Mouse (Mus musculus) Patski (cell line): ENCODE measurements around the gene Sfrp2. TPM values are rescaled to one million over a fixed set of nuclear protein-coding genes. Genes with fewer than 3 reads are reported as not detected.

Experiments
- ATAC-seq: fragments of 100-300 bp; one replicate; pipeline ENCODE4 v1.8.0; 2021
- CTCF ChIA-PET: fragments of 350-600 bp; sonication (Branson Sonifier 250); formaldehyde crosslinking; loops from one replicate; lab custom pipeline; 2022; ENCODE audit warnings: inconsistent platforms; lab: Charles Lee
- POLR2A ChIA-PET: fragments of 350-600 bp; sonication (Branson Sonifier 250); formaldehyde crosslinking; loops from one replicate; lab custom pipeline; 2022; ENCODE audit warnings: antibody characterized with exemption, inconsistent platforms; lab: Charles Lee
- DNase-seq: peaks from one replicate; pipeline ENCODE4 v3.0.0-alpha.2; 2011; ENCODE audit warnings: low read depth, low spot score
- H3K27me3 ChIP-seq: fragments of 371-371 bp; one replicate; pipeline ENCODE4 v1.5.1; 2021
- CTCF ChIP-seq: fragments of 100-300 bp; IDR thresholded peaks from one replicate; pipeline ENCODE4 v1.5.1; 2021
- in situ Hi-C: fragments of 300-500 bp; cut with MboI; formaldehyde crosslinking; loops from 3 replicates; pipeline ENCODE4 v1.11.1; 2018; ENCODE audit warnings: low pct_unique_long_range_greater_than_20kb, mixed read lengths
- polyA plus RNA-seq: library from polyadenylated mRNA; unstranded; gene quantifications from one replicate; pipeline ENCODE4 v1.2.3, GENCODE M21; 2021

Sfrp2 gene
- polyA plus RNA-seq, 1 experiment from 2014 or later = 0.23 TPM

DNA sequence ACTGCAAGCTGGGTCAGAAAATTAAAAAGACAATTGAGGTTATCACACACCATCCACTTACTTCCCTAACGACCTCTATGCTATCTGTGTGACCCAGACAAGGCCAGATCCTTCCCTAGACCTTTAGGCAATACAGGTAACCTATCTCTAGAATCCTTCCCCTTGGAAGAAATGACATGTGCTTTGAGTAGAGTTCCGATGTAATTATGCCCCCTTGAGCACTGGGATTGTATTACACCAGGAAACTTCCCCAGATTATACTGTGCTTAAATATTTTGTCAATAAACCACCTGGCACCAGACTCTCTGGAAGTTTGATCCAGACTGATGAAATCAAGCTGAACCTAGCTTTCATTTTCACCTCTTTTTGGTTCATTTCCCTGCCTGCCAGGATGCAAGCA, 14.5 kb upstream of the Sfrp2 start:
- ATAC-seq = no peak
- ChIA-PET POLR2A (interaction anchor here (1.1 kb wide), 1 partner anchor 9 kb away, joined by 6 read pairs; no protein-coding TSS in a partner anchor), CTCF (interaction anchor here (0.9 to 1.5 kb wide), 5 partner anchors 8 to 475 kb away, joined by 3 to 4 read pairs (median 3); no protein-coding TSS in a partner anchor)
- in situ Hi-C loops = loop anchor here (5.0 kb wide), 1 partner anchor 469 kb away; no protein-coding TSS in a partner anchor
- TF ChIP-seq CTCF = peak; percentile 47
- DNase-seq = no peak
- peaks cover 22% of the 10 kb centered on the region for H3K27me3 ChIP-seq

DNA sequence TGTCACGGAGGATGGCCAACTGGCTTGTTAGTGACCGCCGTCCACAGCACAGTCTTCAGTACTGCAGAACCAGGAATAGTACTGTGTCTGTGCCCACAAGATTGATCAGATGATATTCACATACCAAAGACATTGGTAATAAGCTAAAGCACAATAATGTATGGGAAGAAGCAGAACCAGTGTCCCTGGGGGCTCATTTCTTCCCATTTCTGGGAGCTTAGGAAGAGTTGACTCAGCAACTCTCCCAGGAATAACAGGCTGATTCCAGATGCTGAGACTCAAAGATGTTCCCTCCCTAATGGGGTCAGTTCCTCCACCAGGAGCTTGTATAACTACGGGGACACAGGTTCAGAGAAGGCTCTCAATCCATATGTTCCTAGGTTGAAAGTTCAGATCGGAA, 13.9 kb upstream of the Sfrp2 start:
- H3K27me3 ChIP-seq = peaks cover 28% of the 10 kb centered on the region
- ChIA-PET CTCF (interaction anchor here (0.9 to 1.5 kb wide), 4 partner anchors 11 to 465 kb away, joined by 3 read pairs; no protein-coding TSS in a partner anchor), POLR2A (interaction anchor here (1.1 kb wide), 1 partner anchor 10 kb away, joined by 6 read pairs; no protein-coding TSS in a partner anchor)
- in situ Hi-C loops = loop anchor here (5.0 kb wide), 1 partner anchor 470 kb away; no protein-coding TSS in a partner anchor
- TF ChIP-seq CTCF = no peak
- ATAC-seq = no peak
- no peak for DNase-seq

- no peak for ATAC-seq
- in situ Hi-C loops = no loop called here
- no peak for DNase-seq
- TF ChIP-seq CTCF = no peak
- CTCF ChIA-PET = no interaction called here
- POLR2A ChIA-PET = no interaction called here
- peaks cover 43% of the 10 kb centered on the region for H3K27me3 ChIP-seq
These were observed 11.0 kb upstream of the Sfrp2 start for GRCm38 (mm10) chr3:83755043-83755635.

GRCm38 (mm10) chr3:83755666-83756065, 10.5 kb upstream of the Sfrp2 start:
- no peak for DNase-seq
- ChIA-PET POLR2A (no interaction called here), CTCF (interaction anchor here (2.3 kb wide), 1 partner anchor 18 kb away, joined by 6 read pairs; no protein-coding TSS in a partner anchor)
- TF ChIP-seq CTCF = no peak
- in situ Hi-C loops = no loop called here
- no peak for ATAC-seq
- H3K27me3 ChIP-seq = peaks cover 44% of the 10 kb centered on the region

DNA sequence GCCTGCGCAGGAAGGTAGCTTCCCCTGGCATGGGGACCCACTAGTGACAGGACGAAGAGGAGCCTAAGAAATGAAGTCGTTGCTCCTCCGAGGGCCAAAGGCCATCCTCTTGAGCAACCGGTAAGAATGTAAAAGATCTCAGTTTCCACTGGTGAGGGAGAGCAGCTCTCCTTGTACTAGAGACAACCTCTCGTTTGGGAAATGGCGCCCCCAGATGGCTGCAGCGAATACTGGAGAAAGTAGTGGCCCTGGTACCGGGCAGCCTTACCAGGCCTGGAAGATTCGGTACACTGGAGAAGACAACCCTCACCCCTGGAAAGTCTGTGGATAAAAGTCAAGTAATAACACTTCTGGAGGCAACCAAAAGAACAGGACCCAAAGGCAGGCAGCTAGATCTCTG, 3.8 kb upstream of the Sfrp2 start:
- no peak for TF ChIP-seq CTCF

DNA sequence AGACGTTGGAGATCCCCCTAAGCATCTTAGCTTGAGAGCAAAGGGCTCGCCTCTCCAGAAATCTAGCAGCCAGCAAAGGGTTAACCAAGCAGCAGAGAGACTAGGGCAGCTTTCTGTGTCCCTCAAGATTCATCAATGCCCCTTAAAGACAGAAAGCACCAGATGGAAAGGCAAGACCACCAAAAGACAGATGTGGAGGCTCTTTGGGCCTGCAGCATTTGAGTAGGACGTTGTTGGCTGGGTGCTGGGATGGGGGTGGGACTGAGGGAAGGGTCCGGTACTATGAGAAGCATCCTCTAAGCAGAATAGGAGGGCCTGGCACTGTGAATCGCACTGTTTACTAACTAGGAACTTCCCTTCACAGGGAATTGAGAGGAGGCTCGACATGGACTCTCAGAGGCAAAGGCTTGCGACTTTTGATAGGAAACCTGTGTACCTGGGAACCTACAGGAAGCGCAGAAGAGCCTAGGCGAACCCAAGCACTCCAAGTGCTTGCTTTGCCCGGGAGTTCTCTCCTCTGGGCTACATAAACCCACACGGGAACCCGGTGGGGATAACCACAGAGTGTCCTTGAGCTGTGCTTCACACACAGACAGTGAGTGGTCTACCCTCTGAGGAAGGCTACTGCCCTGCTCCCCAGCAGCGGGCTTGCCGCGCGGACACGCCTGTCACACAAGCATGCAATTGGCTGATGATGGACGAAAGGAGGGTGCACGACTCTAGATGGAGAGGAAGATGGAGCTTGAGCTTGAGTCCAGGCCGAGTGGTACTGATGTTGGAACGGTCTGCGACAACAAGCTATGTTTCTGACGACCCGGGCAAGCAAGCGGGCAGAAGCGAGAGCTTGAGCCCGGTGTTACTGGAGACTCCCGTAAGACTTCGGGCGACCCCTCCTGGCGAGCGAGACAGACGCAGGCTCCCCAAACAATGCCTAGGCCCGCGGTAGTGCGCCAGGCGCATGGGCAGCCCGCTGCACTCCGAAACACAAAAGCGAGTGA, 2.3 kb upstream of the Sfrp2 start:
- POLR2A ChIA-PET = interaction anchor here (0.6 kb wide), 1 partner anchor 473 kb away, joined by 4 read pairs; no protein-coding TSS in a partner anchor
- TF ChIP-seq CTCF = no peak
- in situ Hi-C loops = no loop called here

More for the DNA sequence above, 3.8 kb upstream of the Sfrp2 start:
- ChIA-PET CTCF (interaction anchor here (1.1 kb wide), 1 partner anchor 8 kb away, joined by 3 read pairs; no protein-coding TSS in a partner anchor), POLR2A (no interaction called here)
- ATAC-seq = no peak
- no peak for DNase-seq
- H3K27me3 ChIP-seq = peaks cover 77% of the 10 kb centered on the region
- in situ Hi-C loops = no loop called here

DNA sequence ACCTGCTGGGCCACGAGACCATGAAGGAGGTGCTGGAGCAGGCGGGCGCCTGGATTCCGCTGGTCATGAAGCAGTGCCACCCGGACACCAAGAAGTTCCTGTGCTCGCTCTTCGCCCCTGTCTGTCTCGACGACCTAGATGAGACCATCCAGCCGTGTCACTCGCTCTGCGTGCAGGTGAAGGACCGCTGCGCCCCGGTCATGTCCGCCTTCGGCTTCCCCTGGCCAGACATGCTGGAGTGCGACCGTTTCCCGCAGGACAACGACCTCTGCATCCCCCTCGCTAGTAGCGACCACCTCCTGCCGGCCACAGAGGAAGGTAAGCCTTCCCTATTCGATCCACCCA, 577 bp downstream of the Sfrp2 start:
- ChIA-PET POLR2A (no interaction called here), CTCF (no interaction called here)
- TF ChIP-seq CTCF = no peak
- DNase-seq (no peak), ATAC-seq (no peak)
- in situ Hi-C loops = no loop called here
- H3K27me3 ChIP-seq = peaks cover 61% of the 10 kb centered on the region

More for the DNA sequence above, 2.3 kb upstream of the Sfrp2 start:
- no peak for DNase-seq
- ATAC-seq = peak; percentile 19
- CTCF ChIA-PET = interaction anchor here (1.3 to 1.5 kb wide), 3 partner anchors 10 to 477 kb away, joined by 3 to 7 read pairs (median 4); no protein-coding TSS in a partner anchor
- peaks cover 78% of the 10 kb centered on the region for H3K27me3 ChIP-seq

DNA sequence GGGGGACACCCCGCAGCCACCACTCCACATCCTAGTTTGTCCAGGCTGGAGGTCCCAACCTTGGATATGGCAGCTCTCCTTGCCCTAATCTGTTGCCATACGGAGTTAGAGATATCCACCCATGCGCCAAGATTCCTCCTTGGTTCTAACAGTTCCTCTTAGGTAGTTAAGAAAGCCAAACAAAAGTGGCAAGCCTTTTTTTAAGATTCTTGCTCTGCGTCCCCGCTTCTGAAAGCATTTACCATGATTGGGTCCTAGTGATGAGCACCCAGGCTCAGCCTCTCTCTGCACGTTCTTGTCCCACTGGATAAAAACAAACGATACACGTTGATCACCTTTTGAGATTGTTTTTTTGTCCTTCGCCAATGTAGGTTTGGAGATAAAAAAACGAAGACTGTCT, 1.0 kb downstream of the Sfrp2 start:
- no peak for TF ChIP-seq CTCF
- DNase-seq = no peak
- in situ Hi-C loops = no loop called here
- peaks cover 60% of the 10 kb centered on the region for H3K27me3 ChIP-seq
- ATAC-seq = no peak
- ChIA-PET POLR2A (no interaction called here), CTCF (no interaction called here)

DNA sequence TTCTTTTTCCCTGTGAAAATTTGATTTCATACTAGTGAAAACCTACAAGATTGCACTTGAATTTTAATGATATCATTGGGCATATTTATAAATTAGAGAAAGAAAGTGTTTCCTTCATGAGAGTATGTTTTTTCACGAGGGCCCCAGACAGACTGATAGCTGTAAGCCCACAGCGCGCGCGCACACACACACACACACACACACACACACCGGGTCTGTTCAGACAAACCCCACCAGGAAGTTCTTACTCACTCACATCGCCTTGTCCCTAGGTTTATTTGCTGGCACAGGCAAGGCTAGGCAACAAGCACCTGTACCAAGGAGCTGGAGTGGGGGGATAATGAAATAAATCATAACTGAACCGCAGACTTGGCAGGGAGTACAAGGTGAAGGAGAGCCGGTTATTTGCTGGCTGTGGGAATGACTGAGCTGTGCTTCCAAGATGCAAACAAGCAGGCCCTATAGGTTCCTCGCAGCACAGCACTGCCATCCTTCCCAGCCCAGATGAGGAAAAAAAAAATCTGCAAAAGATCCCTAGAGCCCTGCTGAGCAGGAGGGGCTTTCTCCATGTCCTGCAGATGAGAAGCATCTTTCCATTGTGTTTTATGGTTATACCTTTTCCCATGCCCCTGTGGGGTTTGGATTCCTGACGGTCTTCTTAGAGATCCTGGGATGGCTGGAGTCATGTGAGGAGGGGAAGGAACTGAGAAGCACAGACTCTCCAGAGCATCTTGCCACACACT, 2.3 kb downstream of the Sfrp2 start:
- in situ Hi-C loops = no loop called here

DNA sequence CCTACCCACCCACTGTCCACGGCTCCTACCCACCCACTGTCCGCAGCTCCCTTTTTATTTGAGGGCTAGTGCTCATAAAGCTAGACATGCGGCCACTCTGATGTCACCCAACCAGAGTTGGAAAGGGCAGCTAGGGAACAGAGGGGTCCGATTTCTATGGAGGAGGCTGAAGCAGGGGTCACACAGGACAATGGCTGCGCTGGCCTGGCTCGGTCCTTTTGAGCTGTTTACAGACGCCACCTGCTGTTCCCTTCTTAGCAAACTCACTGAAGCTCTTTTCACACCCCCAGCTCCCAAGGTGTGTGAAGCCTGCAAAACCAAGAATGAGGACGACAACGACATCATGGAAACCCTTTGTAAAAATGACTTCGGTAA, 2.9 kb downstream of the Sfrp2 start:
- DNase-seq (no peak), ATAC-seq (no peak)
- CTCF ChIA-PET = no interaction called here
- POLR2A ChIA-PET = no interaction called here
- H3K27me3 ChIP-seq = peaks cover 67% of the 10 kb centered on the region
- in situ Hi-C loops = no loop called here
- TF ChIP-seq CTCF = no peak

More for the DNA sequence above, 2.3 kb downstream of the Sfrp2 start:
- ChIA-PET POLR2A (interaction anchor here (0.6 kb wide), 1 partner anchor 715 kb away, joined by 3 read pairs; no protein-coding TSS in a partner anchor), CTCF (no interaction called here)
- TF ChIP-seq CTCF = no peak
- peaks cover 67% of the 10 kb centered on the region for H3K27me3 ChIP-seq
- ATAC-seq (no peak), DNase-seq (no peak)
